Mouse (Mus musculus) retina, postnatal 7 days (tissue): ENCODE results near the gene Zfp978.
"Not testable (repeated sequence)": the region's sequence is repeated elsewhere in the genome, so short reads cannot be mapped to it uniquely, and the experiment has no call there.

ENCODE experiments used
- DNase-seq: peaks from one replicate; pipeline ENCODE4 v3.0.0-alpha.2; 2012; ENCODE audit warnings: low read depth, low spot score

Gene Zfp978

DNA sequence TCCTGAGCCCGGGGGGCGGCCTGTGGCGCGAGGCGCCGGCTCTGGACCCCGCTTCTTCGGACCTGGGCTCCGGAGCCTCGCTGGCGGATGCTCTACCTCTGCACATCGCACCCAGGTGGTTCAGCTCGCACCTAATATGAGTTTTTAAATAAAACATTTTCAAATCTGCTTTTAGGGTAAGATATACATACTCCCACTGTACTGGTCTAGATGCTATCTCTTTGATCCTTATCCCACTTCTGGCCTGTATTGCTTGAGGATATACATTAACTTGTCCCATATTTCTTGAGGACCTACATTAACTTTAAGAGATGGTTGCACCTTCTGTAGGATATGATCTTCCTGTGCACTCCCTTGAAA is 46.3 kb downstream of the Zfp978 start:
- no peak for DNase-seq

GRCm38 (mm10) chr4:147416365-147416764 is 55.3 kb downstream of the Zfp978 start:
- DNase-seq: not testable (repeated sequence)

GRCm38 (mm10) chr4:147417157-147417778 is 56.2 kb downstream of the Zfp978 start:
- DNase-seq: no peak

- no peak for DNase-seq
Measured at GRCm38 (mm10) chr4:147417921-147418320, 56.8 kb downstream of the Zfp978 start.

DNA sequence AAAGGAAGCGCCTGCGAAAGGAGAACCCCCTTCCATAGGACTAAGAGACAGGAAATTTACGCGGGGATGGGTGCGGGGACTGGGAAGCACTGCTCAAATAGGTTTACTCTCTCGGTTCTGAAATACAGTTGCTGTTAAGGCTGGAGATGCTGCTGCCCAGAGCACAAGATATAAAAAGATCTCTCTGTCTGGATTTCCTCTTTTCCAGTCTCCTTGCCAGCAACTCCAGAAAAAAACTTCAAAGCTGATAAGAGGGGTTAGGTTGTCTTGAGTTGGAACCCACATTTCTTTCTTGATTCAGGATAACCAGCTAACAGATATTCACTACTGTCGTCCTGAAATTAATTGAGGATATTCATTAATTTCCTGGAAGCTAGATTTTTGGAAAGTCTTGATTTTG is 57.2 kb downstream of the Zfp978 start:
- DNase-seq: not testable (repeated sequence)

- not testable (repeated sequence) for DNase-seq
Measured at GRCm38 (mm10) chr4:147419190-147419589, 58.1 kb downstream of the Zfp978 start.

GRCm38 (mm10) chr4:147419756-147420590 is 58.9 kb downstream of the Zfp978 start:
- DNase-seq: not testable (repeated sequence)

DNA sequence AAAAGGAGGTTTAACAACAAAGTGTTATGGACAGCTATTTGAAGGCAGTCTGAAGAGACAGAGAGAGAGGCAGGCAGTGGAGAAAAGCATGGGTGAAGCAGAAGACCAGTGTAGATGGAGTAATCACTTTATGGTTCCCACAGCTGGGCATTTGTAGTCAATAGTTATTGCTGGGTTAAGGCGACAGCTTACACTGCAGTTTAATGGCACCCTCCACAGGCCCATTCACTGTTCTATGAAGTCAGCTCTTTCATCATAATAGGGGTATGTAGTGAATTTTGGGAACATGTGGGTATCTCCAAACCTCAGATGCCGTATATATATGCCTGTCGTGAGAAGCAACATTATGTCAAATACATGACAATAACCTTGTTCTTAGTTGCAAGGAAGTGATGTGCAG is 59.7 kb downstream of the Zfp978 start:
- no peak for DNase-seq

GRCm38 (mm10) chr4:147421316-147421715 is 60.2 kb downstream of the Zfp978 start:
- DNase-seq: not testable (repeated sequence)

DNA sequence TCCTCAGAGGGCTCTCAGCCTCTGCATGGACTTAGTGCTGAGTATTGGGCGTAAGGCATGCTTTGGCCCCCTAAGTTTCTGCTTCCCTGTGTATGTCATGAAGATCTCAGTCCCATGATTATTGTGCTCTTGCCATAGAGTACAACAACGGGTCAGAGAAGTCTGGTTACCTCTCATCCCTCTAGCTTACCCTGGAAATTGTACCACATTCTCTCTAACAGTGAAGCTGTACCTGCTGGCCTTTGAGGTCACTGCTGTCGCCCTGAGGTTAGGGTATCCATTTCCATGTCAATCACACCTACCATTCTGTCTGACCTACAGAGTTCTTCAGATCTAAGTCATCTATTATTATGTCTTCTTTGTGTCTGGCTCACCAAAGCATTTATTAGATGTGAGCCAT is 62.0 kb downstream of the Zfp978 start:
- no peak for DNase-seq

- no peak for DNase-seq
Measured at GRCm38 (mm10) chr4:147423641-147424298, 62.7 kb downstream of the Zfp978 start.

- DNase-seq: not testable (repeated sequence)
Measured at GRCm38 (mm10) chr4:147424404-147424803, 63.3 kb downstream of the Zfp978 start.

DNA sequence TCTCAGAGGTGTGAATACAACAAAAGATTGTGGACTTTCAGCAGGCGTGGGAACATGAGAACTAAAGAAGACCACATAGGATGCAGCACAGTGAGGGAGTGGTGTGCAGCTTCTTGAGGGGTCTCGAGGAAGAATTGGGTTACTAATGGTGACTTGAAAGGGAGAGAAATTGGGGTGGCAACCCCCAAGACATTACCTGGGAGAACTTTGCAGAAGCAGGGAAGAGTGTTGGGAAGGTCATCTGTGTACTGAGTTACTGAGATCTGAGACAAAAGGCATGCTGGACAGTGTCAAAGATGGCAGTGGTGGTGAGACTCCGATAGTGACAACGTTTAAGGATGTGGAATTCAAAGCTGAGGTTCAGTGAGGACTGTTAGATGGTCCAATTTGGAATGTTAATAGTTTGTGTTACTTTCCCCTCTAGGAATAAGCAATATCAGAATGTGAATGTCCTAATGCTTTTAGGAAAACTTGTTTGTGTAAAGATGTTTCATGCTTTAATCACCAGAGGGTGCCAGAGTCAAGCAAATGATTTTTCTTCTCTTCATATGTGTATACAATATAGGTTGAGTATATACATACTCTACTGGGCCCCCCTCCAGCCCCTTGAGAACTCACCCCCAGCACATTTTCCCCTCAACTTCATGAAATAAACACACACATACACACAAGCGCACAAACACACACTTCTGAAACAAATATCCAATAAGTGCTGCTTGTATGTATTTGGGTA is 64.7 kb downstream of the Zfp978 start:
- peak; percentile 36 for DNase-seq

DNA sequence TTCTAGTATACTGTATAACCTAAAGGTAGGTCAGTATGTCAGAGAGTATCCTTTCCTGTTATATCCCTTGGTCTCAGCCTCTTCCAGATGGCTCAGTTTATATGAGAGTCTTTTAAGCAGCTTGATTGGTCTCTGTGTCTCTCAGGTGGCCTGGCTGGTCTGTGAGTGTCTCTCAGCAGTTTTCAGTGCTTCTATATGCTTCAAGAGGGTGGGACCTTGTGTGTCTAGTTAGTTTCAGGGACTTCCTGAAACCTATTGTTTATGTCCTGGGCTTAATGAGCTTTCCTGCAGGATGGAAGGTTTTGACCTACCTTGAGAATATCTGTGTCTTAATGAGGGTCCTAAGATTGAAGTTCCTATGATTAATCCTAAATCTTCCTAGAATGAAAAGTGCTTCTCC is 69.5 kb downstream of the Zfp978 start:
- DNase-seq: no peak

- not testable (repeated sequence) for DNase-seq
Measured at GRCm38 (mm10) chr4:147431696-147432442, 70.8 kb downstream of the Zfp978 start.

- no peak for DNase-seq
Measured at GRCm38 (mm10) chr4:147432443-147432790, 71.3 kb downstream of the Zfp978 start.

DNA sequence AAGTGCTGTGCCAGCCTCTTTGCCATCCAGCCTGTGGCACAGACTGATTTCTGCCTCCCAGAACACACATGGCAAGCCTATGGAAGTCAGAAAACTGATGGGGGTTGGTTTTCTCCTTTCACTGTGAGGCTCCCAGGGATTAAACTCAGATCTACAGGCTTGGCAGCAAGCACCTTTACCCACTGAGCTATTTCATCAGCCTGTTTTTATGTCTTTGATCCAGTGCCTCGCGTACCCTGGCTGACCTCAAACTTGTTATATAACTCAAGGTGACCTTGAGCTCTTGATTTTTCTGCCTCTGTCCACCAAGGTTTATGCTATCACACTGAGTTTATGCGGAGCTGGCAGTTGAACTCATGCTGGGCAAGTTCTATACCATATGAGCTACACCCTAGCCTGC is 71.9 kb downstream of the Zfp978 start:
- no peak for DNase-seq

- no peak for DNase-seq
Measured at GRCm38 (mm10) chr4:147433874-147434273, 72.8 kb downstream of the Zfp978 start.
